Mouse (Mus musculus) embryonic facial prominence, embryonic 12.5 days (tissue): ENCODE measurements around the gene Dapk1. TPM values are rescaled to one million over a fixed set of nuclear protein-coding genes. Genes with fewer than 3 reads are reported as not detected.
"Not testable (repeated sequence)": the region's sequence is repeated elsewhere in the genome, so short reads cannot be mapped to it uniquely, and the experiment has no call there.

Experiments
- ATAC-seq: fragments of 200-750 bp; cut with Nextera tagmentation; 2 replicates; pipeline ENCODE4 v1.8.0; 2017; ENCODE audit not compliant: insufficient number of reproducible peaks, insufficient read depth, low FRiP score, low TSS enrichment
- H3K27ac ChIP-seq: fragments of 300-500 bp; sonication (generic); 2 replicates; pipeline ENCODE4 v1.5.1; 2016; ENCODE audit warnings: mild to moderate bottlenecking
- H3K27me3 ChIP-seq: fragments of 300-500 bp; sonication (generic); 2 replicates; pipeline ENCODE4 v1.6.1; 2016; ENCODE audit warnings: mild to moderate bottlenecking, moderate library complexity
- H3K36me3 ChIP-seq: fragments of 300-500 bp; sonication (generic); 2 replicates; pipeline ENCODE4 v1.6.1; 2016; ENCODE audit warnings: mild to moderate bottlenecking
- H3K4me1 ChIP-seq: fragments of 300-500 bp; sonication (generic); 2 replicates; pipeline ENCODE4 v1.6.1; 2016
- H3K4me2 ChIP-seq: fragments of 300-500 bp; sonication (generic); replicated peaks from 2 replicates; pipeline ENCODE4 v1.6.1; 2016; ENCODE audit warnings: mild to moderate bottlenecking, moderate library complexity
- H3K4me3 ChIP-seq: fragments of 300-500 bp; sonication (generic); 2 replicates; pipeline ENCODE4 v1.5.1; 2016; ENCODE audit warnings: mild to moderate bottlenecking
- H3K9ac ChIP-seq: fragments of 300-500 bp; sonication (generic); 2 replicates; pipeline ENCODE4 v1.6.1; 2016; ENCODE audit warnings: mild to moderate bottlenecking, moderate library complexity
- H3K9me3 ChIP-seq: fragments of 300-500 bp; sonication (generic); 2 replicates; pipeline ENCODE4 v1.6.1; 2016; ENCODE audit warnings: mild to moderate bottlenecking, moderate library complexity
- WGBS: fragments of 180-500 bp; shearing (Covaris S2); methylation state at CpG from one replicate; pipeline ENCODE4 v1.1.7; 2016; 5-methylcytosine and 5-hydroxymethylcytosine counted together
- polyA plus RNA-seq: library from polyadenylated mRNA; unstranded; fragments of >200 nt; fragmentation: Nextera tagmentation; extraction: Ambion mirVana; gene quantifications from 2 replicates; pipeline ENCODE4 v1.2.1, GENCODE M21; 2016

Dapk1 gene
- polyA plus RNA-seq, 1 experiment from 2014 or later = 29.9 TPM

GRCm38 (mm10) chr13:60602416-60603251 is 887 bp downstream of the Dapk1 start:
- peak overlapping the region; percentile 70 for H3K4me2 ChIP-seq
- H3K4me3 ChIP-seq = peak overlapping the region; percentile 84
- 0 out of 2 replicates have a peak, but pooled peaks cover 4% of the 10 kb centered on the region for H3K36me3 ChIP-seq
- peak; percentile 57 for ATAC-seq
- H3K4me1 ChIP-seq = peaks cover 16% of the 10 kb centered on the region; the same call in 1 of the 2 replicates
- no peaks in the 10 kb centered on the region for H3K9me3 ChIP-seq
- H3K27me3 ChIP-seq = no peaks in the 10 kb centered on the region
- H3K9ac ChIP-seq = peak overlapping the region; percentile 83
- peak overlapping the region; percentile 78 for H3K27ac ChIP-seq
- 10% methylated on average over 34 of the region's 34 CpGs for WGBS

- 69% methylated on average over 5 of the region's 5 CpGs for WGBS
- no peaks in the 10 kb centered on the region for H3K27me3 ChIP-seq
- H3K9ac ChIP-seq = no peak overlapping the region
- no peaks in the 10 kb centered on the region for H3K9me3 ChIP-seq
- peak overlapping the region; percentile 70 for H3K4me2 ChIP-seq
- H3K4me1 ChIP-seq = peaks cover 16% of the 10 kb centered on the region; the same call in 1 of the 2 replicates
- H3K4me3 ChIP-seq = peak overlapping the region; percentile 84
- H3K36me3 ChIP-seq = 0 out of 2 replicates have a peak, but pooled peaks cover 4% of the 10 kb centered on the region
- H3K27ac ChIP-seq = no peak overlapping the region
- no peak for ATAC-seq
Measured at GRCm38 (mm10) chr13:60603252-60603562, 1.5 kb downstream of the Dapk1 start.

DNA sequence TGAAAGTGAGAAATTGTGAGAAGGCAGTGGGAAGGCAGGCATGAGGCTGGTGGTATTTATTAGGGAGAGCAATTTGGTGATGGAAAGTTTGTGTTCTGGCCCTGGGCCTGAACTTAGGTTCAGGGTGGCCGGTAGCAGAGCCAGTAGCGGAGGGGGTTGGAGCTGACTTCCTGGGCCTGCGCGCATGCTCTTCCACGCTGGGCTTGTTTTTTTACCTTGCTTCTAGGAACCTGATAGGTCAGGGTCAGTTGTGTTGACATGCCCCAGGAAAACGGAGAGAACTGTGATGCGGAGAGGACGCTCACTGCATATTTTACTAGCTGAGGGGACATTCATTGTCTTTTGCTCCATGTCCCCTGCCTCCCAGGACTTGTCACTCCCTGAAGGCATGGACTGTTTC is 5.7 kb downstream of the Dapk1 start:
- no peaks in the 10 kb centered on the region for H3K27me3 ChIP-seq

DNA sequence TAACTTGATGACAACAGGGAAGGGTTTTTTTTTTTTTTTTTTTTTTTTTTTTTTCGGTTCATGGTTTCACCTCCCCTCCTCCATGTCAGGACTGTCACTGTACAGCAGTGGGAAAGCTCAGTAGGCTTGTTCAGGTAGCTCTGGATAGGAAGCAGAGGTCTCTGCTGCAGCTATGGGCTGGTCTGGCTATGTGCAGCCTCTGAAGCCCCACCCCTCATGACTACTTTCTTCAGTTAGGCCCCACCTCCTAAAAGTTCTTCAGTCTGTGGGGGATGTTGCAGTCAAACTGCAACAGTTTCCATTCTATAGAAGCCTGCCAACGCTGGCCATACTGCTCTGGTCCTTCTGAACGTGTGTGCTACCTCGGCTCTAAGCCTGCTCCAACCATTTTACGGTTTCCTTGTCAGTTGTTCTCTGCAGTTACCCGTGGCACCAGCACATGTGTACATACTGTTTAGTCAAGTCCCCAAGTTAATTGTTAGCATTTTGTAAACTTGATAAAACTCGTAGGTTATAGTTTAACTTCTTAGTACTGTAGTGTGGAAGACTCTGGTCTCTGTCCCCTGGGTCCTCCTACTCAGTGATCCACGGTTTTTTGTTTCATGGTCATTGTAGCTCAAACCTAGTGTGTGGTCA is 6.8 kb downstream of the Dapk1 start:
- H3K9ac ChIP-seq = no peak overlapping the region
- peaks cover 9% of the 10 kb centered on the region for H3K36me3 ChIP-seq
- H3K4me2 ChIP-seq = no peak overlapping the region
- peaks cover 14% of the 10 kb centered on the region for H3K4me1 ChIP-seq
- no peaks in the 10 kb centered on the region for H3K9me3 ChIP-seq
- H3K27me3 ChIP-seq = no peaks in the 10 kb centered on the region
- ATAC-seq = no peak
- H3K27ac ChIP-seq = no peak overlapping the region
- WGBS = 83% methylated on average over 8 of the region's 8 CpGs
- no peak overlapping the region for H3K4me3 ChIP-seq

More for the DNA sequence above, 5.7 kb downstream of the Dapk1 start:
- Histone ChIP-seq H3K36me3 (peaks cover 9% of the 10 kb centered on the region), H3K9ac (no peak overlapping the region), H3K4me2 (no peak overlapping the region), H3K9me3 (no peaks in the 10 kb centered on the region), H3K4me1 (peaks cover 24% of the 10 kb centered on the region), H3K27ac (no peak overlapping the region), H3K4me3 (no peak overlapping the region)
- ATAC-seq = no peak
- WGBS = 80% methylated on average over 8 of the region's 8 CpGs

- Histone ChIP-seq H3K4me1 (peaks cover 10% of the 10 kb centered on the region), H3K9ac (no peak overlapping the region), H3K27ac (no peak overlapping the region), H3K9me3 (no peaks in the 10 kb centered on the region), H3K4me2 (no peak overlapping the region), H3K36me3 (peaks cover 9% of the 10 kb centered on the region), H3K4me3 (no peak overlapping the region), H3K27me3 (no peaks in the 10 kb centered on the region)
- 69% methylated on average over 4 of the region's 4 CpGs for WGBS
- no peak for ATAC-seq
Measured at GRCm38 (mm10) chr13:60609234-60609633, 7.5 kb downstream of the Dapk1 start.

- ATAC-seq = no peak
Measured at GRCm38 (mm10) chr13:60610558-60610957, 8.8 kb downstream of the Dapk1 start.

DNA sequence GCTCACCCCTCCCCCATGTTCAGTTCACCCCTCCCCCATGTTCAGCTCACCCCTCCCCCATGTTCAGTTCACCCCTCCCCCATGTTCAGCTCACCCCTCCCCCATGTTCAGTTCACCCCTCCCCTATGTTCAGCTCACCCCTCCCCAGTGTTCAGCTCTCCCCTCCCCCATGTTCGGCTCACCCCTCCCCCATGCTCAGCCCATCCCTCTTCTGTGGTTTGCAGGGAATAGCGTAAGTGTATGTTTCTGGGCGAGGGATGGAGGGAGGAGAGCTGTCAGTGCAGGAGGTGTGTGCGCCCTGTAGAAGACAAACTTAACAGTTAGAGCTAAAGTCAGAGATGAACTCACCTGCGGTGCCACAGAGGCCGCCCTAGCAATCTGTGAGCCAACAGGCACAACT is 9.2 kb downstream of the Dapk1 start:
- not testable (repeated sequence) for H3K27me3 ChIP-seq, H3K9me3 ChIP-seq, H3K4me2 ChIP-seq, H3K9ac ChIP-seq, H3K4me3 ChIP-seq, H3K36me3 ChIP-seq, ATAC-seq, H3K27ac ChIP-seq
- peaks cover 10% of the 10 kb centered on the region for H3K4me1 ChIP-seq
- WGBS = 67% methylated on average over 6 of the region's 6 CpGs

More at GRCm38 (mm10) chr13:60610558-60610957, 8.8 kb downstream of the Dapk1 start:
- H3K4me2 ChIP-seq = no peak overlapping the region
- WGBS = 48% methylated on average over 6 of the region's 6 CpGs
- no peaks in the 10 kb centered on the region for H3K27me3 ChIP-seq
- no peak overlapping the region for H3K27ac ChIP-seq
- H3K36me3 ChIP-seq = peaks cover 9% of the 10 kb centered on the region
- peaks cover 10% of the 10 kb centered on the region for H3K4me1 ChIP-seq
- H3K9me3 ChIP-seq = no peaks in the 10 kb centered on the region
- no peak overlapping the region for H3K9ac ChIP-seq
- no peak overlapping the region for H3K4me3 ChIP-seq

- 81% methylated on average over 3 of the region's 3 CpGs for WGBS
- ATAC-seq = no peak
- no peaks in the 10 kb centered on the region for H3K9me3 ChIP-seq
Measured at GRCm38 (mm10) chr13:60612160-60612559, 10.4 kb downstream of the Dapk1 start.

DNA sequence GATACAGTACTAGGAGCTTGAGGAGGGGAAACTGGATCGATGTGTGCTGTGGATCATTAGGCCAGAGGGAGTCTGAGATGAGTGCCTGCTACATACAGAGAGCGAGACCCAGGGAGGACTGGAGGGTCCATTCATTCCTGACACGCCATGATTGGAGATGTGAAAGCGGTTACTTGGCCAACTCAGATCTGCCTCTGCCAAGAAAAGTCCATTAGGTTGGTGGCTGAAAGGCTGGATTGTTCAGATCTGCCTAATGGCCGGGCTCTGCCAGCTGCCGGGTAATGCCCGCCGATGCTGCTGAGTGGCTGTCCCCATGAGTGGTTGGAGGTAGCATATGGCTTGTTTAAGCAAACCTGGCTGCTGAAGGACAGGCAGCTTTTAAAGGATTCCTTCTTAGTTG is 12.4 kb downstream of the Dapk1 start:
- Histone ChIP-seq H3K27ac (no peak overlapping the region), H3K4me1 (peaks cover 21% of the 10 kb centered on the region), H3K9me3 (no peaks in the 10 kb centered on the region), H3K4me3 (no peak overlapping the region), H3K9ac (no peak overlapping the region), H3K4me2 (no peak overlapping the region), H3K27me3 (no peaks in the 10 kb centered on the region), H3K36me3 (peaks cover 5% of the 10 kb centered on the region)
- WGBS = 81% methylated on average over 8 of the region's 8 CpGs
- no peak for ATAC-seq

More at GRCm38 (mm10) chr13:60612160-60612559, 10.4 kb downstream of the Dapk1 start:
- Histone ChIP-seq H3K27ac (no peak overlapping the region), H3K4me1 (peaks cover 10% of the 10 kb centered on the region), H3K4me3 (no peak overlapping the region), H3K36me3 (peaks cover 9% of the 10 kb centered on the region), H3K4me2 (no peak overlapping the region), H3K9ac (no peak overlapping the region), H3K27me3 (no peaks in the 10 kb centered on the region)

DNA sequence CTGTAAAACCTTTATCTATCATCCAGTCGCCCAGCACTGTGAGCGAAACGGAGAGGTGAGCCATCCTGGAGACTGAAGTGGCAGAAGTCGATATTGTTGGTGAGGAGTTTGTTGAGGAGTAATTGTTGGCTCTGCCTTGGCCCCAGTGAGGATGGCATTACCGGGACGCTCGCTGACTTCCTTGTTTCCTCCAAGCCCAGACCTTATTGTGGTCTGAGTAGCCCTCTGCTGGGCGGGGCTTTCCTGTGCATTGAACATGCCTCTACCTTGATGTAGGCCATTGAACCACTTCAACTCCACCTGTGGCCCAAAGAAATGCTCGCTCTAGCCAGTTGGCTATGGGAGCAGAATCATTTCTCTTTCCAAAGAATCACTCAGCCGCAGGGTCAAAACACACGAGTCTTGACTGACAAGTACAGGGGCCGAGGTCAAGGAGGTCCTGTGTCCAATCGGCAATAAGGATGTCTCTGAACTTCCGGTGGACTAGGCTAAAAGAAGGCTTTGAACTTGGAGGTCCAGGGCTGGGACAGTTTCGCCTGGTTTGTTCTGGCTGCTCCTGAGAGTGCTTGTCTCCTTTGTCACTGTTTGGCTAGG is 13.4 kb downstream of the Dapk1 start:
- 66% methylated on average over 15 of the region's 15 CpGs for WGBS
- Histone ChIP-seq H3K27ac (no peak overlapping the region), H3K4me3 (no peak overlapping the region), H3K9me3 (no peaks in the 10 kb centered on the region), H3K9ac (no peak overlapping the region), H3K27me3 (no peaks in the 10 kb centered on the region), H3K4me2 (no peak overlapping the region), H3K4me1 (peaks cover 24% of the 10 kb centered on the region), H3K36me3 (peaks cover 5% of the 10 kb centered on the region)
- no peak for ATAC-seq

DNA sequence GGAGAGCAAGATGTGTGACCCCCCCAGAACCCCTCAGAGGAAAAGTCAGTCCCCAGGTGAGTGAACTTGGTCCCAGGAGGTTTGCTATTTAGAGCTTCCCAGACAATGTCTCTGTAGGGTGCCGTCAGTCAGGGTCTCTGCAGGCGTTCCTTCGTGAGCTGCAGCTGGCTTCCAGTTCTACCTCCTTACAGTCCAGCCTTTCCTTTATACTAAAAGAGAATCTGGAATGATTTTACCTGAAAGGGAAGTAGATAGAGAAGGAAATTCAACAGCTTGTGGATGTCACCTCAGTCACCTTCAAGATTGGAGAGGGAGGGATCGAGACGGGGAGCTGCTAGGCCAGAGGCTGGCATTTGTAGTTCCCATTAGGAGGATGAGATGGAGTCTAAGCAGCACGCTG is 14.3 kb downstream of the Dapk1 start:
- ATAC-seq = no peak
- Histone ChIP-seq H3K9me3 (no peaks in the 10 kb centered on the region), H3K4me1 (peaks cover 17% of the 10 kb centered on the region), H3K9ac (no peak overlapping the region), H3K36me3 (peaks cover 5% of the 10 kb centered on the region), H3K27ac (no peak overlapping the region), H3K4me2 (no peak overlapping the region), H3K27me3 (no peaks in the 10 kb centered on the region), H3K4me3 (no peak overlapping the region)
- whole genome bisulfite sequencing = 53% methylated on average over 6 of the region's 6 CpGs

DNA sequence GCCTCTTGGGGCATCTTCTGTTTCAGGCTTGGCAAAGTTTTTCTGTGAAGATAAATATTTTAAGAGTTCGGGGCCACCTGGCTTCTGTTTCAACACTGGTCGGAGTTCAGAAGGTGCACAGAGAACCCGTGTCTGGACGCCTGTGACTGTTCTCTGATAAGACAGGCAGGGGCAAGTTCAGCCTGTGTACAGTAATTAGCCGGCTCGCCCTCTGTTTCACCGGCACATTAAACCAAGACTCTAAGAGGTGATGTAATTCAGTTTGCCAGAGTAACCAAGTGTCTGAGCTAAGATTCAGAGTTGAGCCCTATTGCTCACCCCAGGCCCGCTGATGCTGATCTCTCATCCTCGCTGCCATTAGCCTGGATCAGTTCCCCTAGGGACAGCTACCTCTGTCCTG is 16.5 kb downstream of the Dapk1 start:
- no peaks in the 10 kb centered on the region for H3K9me3 ChIP-seq
- H3K9ac ChIP-seq = no peak overlapping the region
- H3K27me3 ChIP-seq = no peaks in the 10 kb centered on the region
- no peak overlapping the region for H3K4me2 ChIP-seq
- no peaks in the 10 kb centered on the region for H3K36me3 ChIP-seq
- H3K4me1 ChIP-seq = peaks cover 23% of the 10 kb centered on the region
- H3K27ac ChIP-seq = no peak overlapping the region
- no peak for ATAC-seq
- no peak overlapping the region for H3K4me3 ChIP-seq
- 36% methylated on average over 9 of the region's 9 CpGs for WGBS
